Mouse (Mus musculus): ENCODE data around the gene 5730596B20Rik. TPM values are rescaled to one million over a fixed set of nuclear protein-coding genes. Genes with fewer than 3 reads are reported as not detected.

The 5730596B20Rik gene
- polyA plus RNA-seq, 1 experiment from 2014 or later = not detected

DNA sequence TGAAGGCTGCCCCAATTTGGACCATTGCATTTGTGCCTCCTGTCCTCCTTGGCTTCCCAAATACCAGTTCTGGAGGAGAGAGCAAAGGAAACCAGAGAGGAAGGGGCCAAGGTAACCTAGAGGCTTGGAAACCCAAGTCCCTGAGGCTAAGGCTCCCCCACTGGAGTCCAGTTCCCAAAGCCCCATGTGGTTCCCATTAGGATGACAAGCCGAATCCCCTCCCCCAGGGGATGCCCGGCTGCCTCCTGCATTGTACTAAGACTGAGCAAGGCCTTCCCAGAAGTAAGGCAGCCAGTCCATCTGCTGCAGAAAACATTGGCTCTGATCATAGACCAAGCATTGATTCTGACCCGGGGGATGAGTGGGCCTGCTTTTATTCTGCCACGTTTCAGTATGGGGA, 6.0 kb upstream of the 5730596B20Rik start:
- WGBS = 2% methylated on average over 4 of the region's 4 CpGs
- Histone ChIP-seq H3K27ac (replicated peaks; ENCODE audit: low read depth, low read length) (no peak overlapping the region), H3K9ac (replicated peaks; ENCODE audit: low read length) (no peak overlapping the region), H3K4me1 (ENCODE audit: control insufficient read depth, insufficient read depth, low read length) (no peaks in the 10 kb centered on the region), H3K4me2 (ENCODE audit: low read length) (no peak overlapping the region), H3K27me3 (ENCODE audit: control insufficient read depth, insufficient read depth, low read length) (peaks cover 91% of the 10 kb centered on the region), H3K4me3 (replicated peaks; ENCODE audit: low read depth, low read length) (no peak overlapping the region), H3K9me3 (ENCODE audit: control insufficient read depth, low read length) (no peaks in the 10 kb centered on the region), H3K36me3 (ENCODE audit: control insufficient read depth, insufficient read depth, low read length) (no peaks in the 10 kb centered on the region)
- DNase-seq (no peak), ATAC-seq (ENCODE audit: low FRiP score, low TSS enrichment) (no peak)

DNA sequence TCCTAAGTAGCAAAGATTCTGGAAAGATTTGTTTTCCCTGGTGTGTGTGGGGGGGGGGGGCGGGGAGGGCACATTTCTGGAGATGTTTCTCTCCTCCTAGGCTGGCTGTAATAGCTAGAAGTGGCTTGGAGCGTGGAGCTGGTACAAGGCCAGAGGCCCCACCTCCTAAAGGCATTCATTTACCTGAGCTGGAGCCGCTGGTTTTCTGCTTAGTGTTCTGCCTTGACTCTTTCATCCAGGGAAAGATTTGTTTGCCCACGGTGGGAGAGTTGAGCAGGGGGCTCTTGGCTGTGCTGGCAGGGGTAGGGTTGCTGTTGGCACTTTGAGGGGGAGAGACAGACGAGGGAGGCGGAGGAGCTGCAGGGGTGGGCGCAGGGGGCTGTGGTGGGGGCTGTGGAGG, 5.4 kb upstream of the 5730596B20Rik start:
- H3K27ac ChIP-seq (replicated peaks; ENCODE audit: low read depth, low read length) = no peak overlapping the region
- H3K36me3 ChIP-seq (ENCODE audit: control insufficient read depth, insufficient read depth, low read length) = no peaks in the 10 kb centered on the region
- H3K9ac ChIP-seq (replicated peaks; ENCODE audit: low read length) = no peak overlapping the region
- no peak overlapping the region for H3K4me3 ChIP-seq (replicated peaks; ENCODE audit: low read depth, low read length)
- H3K4me2 ChIP-seq (ENCODE audit: low read length) = no peak overlapping the region
- WGBS = 2% methylated on average over 7 of the region's 7 CpGs
- ATAC-seq (ENCODE audit: low FRiP score, low TSS enrichment) (no peak), DNase-seq (no peak)
- no peaks in the 10 kb centered on the region for H3K4me1 ChIP-seq (ENCODE audit: control insufficient read depth, insufficient read depth, low read length)
- H3K27me3 ChIP-seq (ENCODE audit: control insufficient read depth, insufficient read depth, low read length) = peaks cover 91% of the 10 kb centered on the region
- H3K9me3 ChIP-seq (ENCODE audit: control insufficient read depth, low read length) = no peaks in the 10 kb centered on the region

GRCm38 (mm10) chr6:52172501-52172900, 4.8 kb upstream of the 5730596B20Rik start:
- Histone ChIP-seq H3K9me3 (ENCODE audit: control insufficient read depth, low read length) (no peaks in the 10 kb centered on the region), H3K36me3 (ENCODE audit: control insufficient read depth, insufficient read depth, low read length) (no peaks in the 10 kb centered on the region), H3K4me3 (replicated peaks; ENCODE audit: low read depth, low read length) (no peak overlapping the region), H3K9ac (replicated peaks; ENCODE audit: low read length) (no peak overlapping the region), H3K27ac (replicated peaks; ENCODE audit: low read depth, low read length) (no peak overlapping the region), H3K4me1 (ENCODE audit: control insufficient read depth, insufficient read depth, low read length) (no peaks in the 10 kb centered on the region), H3K4me2 (ENCODE audit: low read length) (0 out of 2 replicates have a peak overlapping the region, but pooled peaks have one; percentile 6), H3K27me3 (ENCODE audit: control insufficient read depth, insufficient read depth, low read length) (peaks cover 91% of the 10 kb centered on the region)
- ATAC-seq (ENCODE audit: low FRiP score, low TSS enrichment) = no peak
- DNase-seq = no peak
- WGBS = under 1% methylated on average over 35 of the region's 35 CpGs

DNA sequence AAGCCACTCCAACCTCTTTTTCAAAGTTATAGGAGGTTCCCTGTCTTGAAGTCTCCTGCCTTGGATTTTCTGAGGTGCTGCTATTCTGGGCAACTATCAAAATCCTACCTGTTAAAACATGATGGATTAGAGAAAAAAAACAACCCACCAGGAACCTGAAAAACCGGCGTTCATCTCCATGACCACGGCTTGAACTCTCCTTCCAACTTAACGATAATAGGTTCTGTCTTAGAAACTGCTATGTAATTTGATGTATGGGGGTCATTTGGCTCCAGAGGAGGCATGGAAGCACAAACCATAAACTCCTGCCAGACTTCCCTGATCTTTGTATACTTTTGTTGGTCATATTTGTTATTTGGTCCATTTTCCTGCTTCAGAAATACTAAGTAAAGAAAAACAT, 3.6 kb upstream of the 5730596B20Rik start:
- H3K36me3 ChIP-seq (ENCODE audit: control insufficient read depth, insufficient read depth, low read length) = no peaks in the 10 kb centered on the region
- 9% methylated on average over 4 of the region's 4 CpGs for WGBS
- H3K27me3 ChIP-seq (ENCODE audit: control insufficient read depth, insufficient read depth, low read length) = peaks cover 94% of the 10 kb centered on the region

GRCm38 (mm10) chr6:52174968-52175751, 2.1 kb upstream of the 5730596B20Rik start:
- Histone ChIP-seq H3K9me3 (ENCODE audit: control insufficient read depth, low read length) (no peaks in the 10 kb centered on the region), H3K4me2 (ENCODE audit: low read length) (no peak overlapping the region), H3K9ac (replicated peaks; ENCODE audit: low read length) (no peak overlapping the region), H3K36me3 (ENCODE audit: control insufficient read depth, insufficient read depth, low read length) (no peaks in the 10 kb centered on the region), H3K27ac (replicated peaks; ENCODE audit: low read depth, low read length) (no peak overlapping the region), H3K4me3 (replicated peaks; ENCODE audit: low read depth, low read length) (no peak overlapping the region), H3K27me3 (ENCODE audit: control insufficient read depth, insufficient read depth, low read length) (peaks cover 99% of the 10 kb centered on the region), H3K4me1 (ENCODE audit: control insufficient read depth, insufficient read depth, low read length) (no peaks in the 10 kb centered on the region)
- ATAC-seq (ENCODE audit: low FRiP score, low TSS enrichment) = no peak
- no peak for DNase-seq
- WGBS = under 1% methylated on average over 41 of the region's 41 CpGs

More for the DNA sequence above, 3.6 kb upstream of the 5730596B20Rik start:
- Histone ChIP-seq H3K9ac (replicated peaks; ENCODE audit: low read length) (no peak overlapping the region), H3K4me2 (ENCODE audit: low read length) (no peak overlapping the region), H3K27ac (replicated peaks; ENCODE audit: low read depth, low read length) (no peak overlapping the region), H3K4me1 (ENCODE audit: control insufficient read depth, insufficient read depth, low read length) (no peaks in the 10 kb centered on the region), H3K9me3 (ENCODE audit: control insufficient read depth, low read length) (no peaks in the 10 kb centered on the region), H3K4me3 (replicated peaks; ENCODE audit: low read depth, low read length) (no peak overlapping the region)
- no peak for DNase-seq
- no peak for ATAC-seq (ENCODE audit: low FRiP score, low TSS enrichment)

DNA sequence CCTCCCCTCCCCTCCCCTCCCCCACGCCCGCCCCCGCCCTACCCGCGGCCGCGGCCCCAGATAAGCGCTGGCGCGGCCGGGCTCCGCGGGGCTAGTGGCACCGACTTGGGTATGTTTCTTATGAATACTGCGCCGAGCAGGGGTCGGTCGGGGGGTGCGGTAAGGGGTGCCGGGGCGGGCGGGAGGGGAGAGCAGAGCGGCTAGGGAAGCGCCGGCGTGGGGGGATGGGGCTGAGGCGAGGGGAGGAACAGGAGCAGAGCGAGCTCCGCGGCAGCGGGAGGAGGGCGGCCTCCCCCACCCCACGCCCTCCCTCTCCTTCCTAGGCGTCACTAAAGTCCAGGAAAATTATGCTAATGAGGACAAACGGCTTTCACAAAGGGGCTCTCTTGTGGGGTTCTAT, 1.4 kb upstream of the 5730596B20Rik start:
- Histone ChIP-seq H3K27ac (replicated peaks; ENCODE audit: low read depth, low read length) (no peak overlapping the region), H3K9ac (replicated peaks; ENCODE audit: low read length) (no peak overlapping the region), H3K4me2 (ENCODE audit: low read length) (no peak overlapping the region), H3K4me3 (replicated peaks; ENCODE audit: low read depth, low read length) (no peak overlapping the region), H3K27me3 (ENCODE audit: control insufficient read depth, insufficient read depth, low read length) (peaks cover 99% of the 10 kb centered on the region), H3K4me1 (ENCODE audit: control insufficient read depth, insufficient read depth, low read length) (no peaks in the 10 kb centered on the region), H3K36me3 (ENCODE audit: control insufficient read depth, insufficient read depth, low read length) (no peaks in the 10 kb centered on the region), H3K9me3 (ENCODE audit: control insufficient read depth, low read length) (no peaks in the 10 kb centered on the region)
- no peak for DNase-seq
- ATAC-seq (ENCODE audit: low FRiP score, low TSS enrichment) = no peak
- WGBS = 2% methylated on average over 29 of the region's 35 CpGs

- H3K4me1 ChIP-seq (ENCODE audit: control insufficient read depth, insufficient read depth, low read length) = no peaks in the 10 kb centered on the region
- no peak overlapping the region for H3K9ac ChIP-seq (replicated peaks; ENCODE audit: low read length)
- H3K36me3 ChIP-seq (ENCODE audit: control insufficient read depth, insufficient read depth, low read length) = no peaks in the 10 kb centered on the region
- no peaks in the 10 kb centered on the region for H3K9me3 ChIP-seq (ENCODE audit: control insufficient read depth, low read length)
- H3K27me3 ChIP-seq (ENCODE audit: control insufficient read depth, insufficient read depth, low read length) = peaks cover 99% of the 10 kb centered on the region
- no peak for DNase-seq
- H3K27ac ChIP-seq (replicated peaks; ENCODE audit: low read depth, low read length) = no peak overlapping the region
- no peak overlapping the region for H3K4me3 ChIP-seq (replicated peaks; ENCODE audit: low read depth, low read length)
- no peak overlapping the region for H3K4me2 ChIP-seq (ENCODE audit: low read length)
- no peak for ATAC-seq (ENCODE audit: low FRiP score, low TSS enrichment)
- 2% methylated on average over 6 of the region's 6 CpGs for WGBS
These were observed 907 bp upstream of the 5730596B20Rik start for GRCm38 (mm10) chr6:52176391-52176790.

GRCm38 (mm10) chr6:52177806-52178205, 508 bp downstream of the 5730596B20Rik start:
- WGBS = 1% methylated on average over 9 of the region's 9 CpGs
- Histone ChIP-seq H3K4me2 (ENCODE audit: low read length) (no peak overlapping the region), H3K36me3 (ENCODE audit: control insufficient read depth, insufficient read depth, low read length) (no peaks in the 10 kb centered on the region), H3K27me3 (ENCODE audit: control insufficient read depth, insufficient read depth, low read length) (peaks cover 99% of the 10 kb centered on the region), H3K4me3 (replicated peaks; ENCODE audit: low read depth, low read length) (no peak overlapping the region), H3K4me1 (ENCODE audit: control insufficient read depth, insufficient read depth, low read length) (no peaks in the 10 kb centered on the region), H3K9ac (replicated peaks; ENCODE audit: low read length) (no peak overlapping the region), H3K9me3 (ENCODE audit: control insufficient read depth, low read length) (no peaks in the 10 kb centered on the region), H3K27ac (replicated peaks; ENCODE audit: low read depth, low read length) (no peak overlapping the region)
- ATAC-seq (ENCODE audit: low FRiP score, low TSS enrichment) (no peak), DNase-seq (no peak)
